In the genomic region with DNA sequence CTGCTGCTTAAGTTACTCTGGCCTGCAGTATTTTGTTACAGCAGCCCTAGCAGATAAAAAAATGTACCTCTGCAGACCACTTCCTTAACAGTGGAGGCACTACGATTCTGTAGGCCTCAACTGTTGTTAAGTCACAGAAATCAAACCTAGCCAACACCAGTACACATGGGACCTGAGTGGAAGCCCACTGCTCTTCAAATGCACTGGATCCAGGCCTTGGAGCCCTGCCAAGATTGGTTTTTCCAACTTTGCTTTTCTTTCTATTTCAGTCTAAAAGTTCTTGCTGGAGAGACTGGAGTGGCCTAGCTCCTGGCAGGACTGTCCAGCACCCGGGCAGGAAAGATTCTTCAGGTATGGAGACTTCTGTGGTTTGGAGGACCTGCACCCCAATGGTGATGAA, we compare ENCODE assay signal across 26 mouse cellular contexts. TPM values are rescaled to one million over a fixed set of nuclear protein-coding genes. Genes with fewer than 3 reads are reported as not detected.
"Had no signal": no experiment of that assay in that cellular context is flagged by ENCODE, and none has a peak within 500 bp of the region (broad histone marks: within the 10 kb centered on the region; RNA-seq: fewer than 3 reads in every experiment).

No protein-coding gene starts in this region.

- H3K4me3 ChIP-seq: embryonic facial prominence, embryonic 10.5 days; embryonic facial prominence, embryonic 12.5 days; embryonic facial prominence, embryonic 13.5 days; embryonic facial prominence, embryonic 15.5 days; erythroblast, embryonic 14.5 days; forebrain, embryonic 10.5 days; forebrain, embryonic 12.5 days; forebrain, embryonic 13.5 days; forebrain, embryonic 15.5 days; gastrocnemius, adult 2 months; heart, adult 2 months had no signal

- DNase-seq: cerebellum, adult 8-10 months; cerebellum, adult 9-10 months; cerebellum, adult 9-11 months; cerebellum, postnatal 25 days; cerebellum, postnatal 36 days; embryo, embryonic 11 days; forebrain, postnatal 0 days; gastrocnemius, adult 2 months; gastrocnemius, postnatal 10 days; gastrocnemius, postnatal 14 days; gastrocnemius, postnatal 25 days; heart, adult 18-20 months; heart, adult 2 months had no signal

- H3K9ac ChIP-seq: embryonic facial prominence, embryonic 12.5 days; embryonic facial prominence, embryonic 13.5 days; embryonic facial prominence, embryonic 15.5 days; forebrain, embryonic 12.5 days; forebrain, embryonic 13.5 days; forebrain, embryonic 15.5 days; forebrain, postnatal 0 days had no signal

- H3K27ac ChIP-seq: embryonic facial prominence, embryonic 10.5 days; embryonic facial prominence, embryonic 12.5 days; embryonic facial prominence, embryonic 13.5 days; embryonic facial prominence, embryonic 15.5 days; forebrain, embryonic 10.5 days; forebrain, embryonic 12.5 days; forebrain, embryonic 13.5 days; forebrain, embryonic 15.5 days; gastrocnemius, adult 2 months; heart, adult 2 months had no signal

- H3K4me1 ChIP-seq: embryonic facial prominence, embryonic 15.5 days; forebrain, embryonic 10.5 days; forebrain, embryonic 12.5 days; forebrain, embryonic 13.5 days; forebrain, embryonic 15.5 days had no signal

- ATAC-seq: forebrain, embryonic 13.5 days; forebrain, embryonic 14.5 days; forebrain, embryonic 15.5 days; forebrain, embryonic 16.5 days; forebrain, postnatal 0 days had no signal

- H3K27me3 ChIP-seq: embryonic facial prominence, embryonic 12.5 days; embryonic facial prominence, embryonic 13.5 days; embryonic facial prominence, embryonic 15.5 days; forebrain, embryonic 12.5 days; forebrain, embryonic 13.5 days; forebrain, embryonic 15.5 days had no signal

- H3K9me3 ChIP-seq: embryonic facial prominence, embryonic 10.5 days; embryonic facial prominence, embryonic 12.5 days; embryonic facial prominence, embryonic 13.5 days; embryonic facial prominence, embryonic 15.5 days; forebrain, embryonic 10.5 days; forebrain, embryonic 12.5 days; forebrain, embryonic 13.5 days; forebrain, embryonic 15.5 days had no signal

- H3K4me2 ChIP-seq: embryonic facial prominence, embryonic 12.5 days; embryonic facial prominence, embryonic 13.5 days; embryonic facial prominence, embryonic 15.5 days; forebrain, embryonic 12.5 days; forebrain, embryonic 13.5 days; forebrain, embryonic 15.5 days had no signal

- H3K36me3 ChIP-seq: embryonic facial prominence, embryonic 12.5 days; forebrain, embryonic 10.5 days; forebrain, embryonic 12.5 days; forebrain, embryonic 15.5 days had no signal

RNA-seq across cellular contexts. Expression of gene Paqr5, which starts 29.6 kb away (rescaled TPM):
- total RNA-seq: gastrocnemius, adult 2 months; gastrocnemius, adult 8-10 months; gastrocnemius, postnatal 25 days; gastrocnemius, postnatal 36 days; heart, adult 2 months had no signal
- polyA plus RNA-seq: erythroblast, embryonic 14.5 days had no signal
